ENCODE assay signal across 8 mouse cellular contexts in the genomic region with DNA sequence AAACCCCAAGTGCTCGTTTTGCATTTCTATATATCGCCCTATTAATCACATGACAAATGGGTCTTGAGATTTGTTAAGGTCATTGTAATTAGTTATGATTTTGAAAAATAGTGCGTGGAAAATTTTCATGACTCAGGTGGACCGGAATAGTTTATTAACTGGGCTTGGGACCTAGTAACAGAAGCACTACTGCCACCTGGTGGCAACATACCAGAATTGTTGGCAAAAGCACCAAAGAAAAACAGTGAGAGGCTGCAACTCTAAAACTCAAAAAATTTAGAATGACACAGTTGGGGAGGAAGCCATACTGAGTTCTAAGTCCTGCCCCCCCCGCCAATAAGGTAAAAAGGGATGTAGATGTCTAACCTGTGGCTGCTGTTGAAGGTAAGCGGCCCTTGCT. TPM values are rescaled to one million over a fixed set of nuclear protein-coding genes. Genes with fewer than 3 reads are reported as not detected.
A peak's percentile ranks its signal among the peaks of the same experiment; 100 is the strongest.
DNase-seq lines count a peak whose midpoint lies in the region; TF ChIP-seq lines count a peak whose summit lies in the region.
"Had no signal": no experiment of that assay in that cellular context is flagged by ENCODE, and none has a peak within 500 bp of the region (broad histone marks: within the 10 kb centered on the region; RNA-seq: fewer than 3 reads in every experiment).

No protein-coding gene starts in this region.

- DNase-seq in layer of hippocampus, adult 11-12 months (ENCODE audit: low spot score) = peak; percentile 44
- no peak for DNase-seq in layer of hippocampus, postnatal 36 days
- DNase-seq in B cell, adult 2 months = peak; percentile 57 to 60
- DNase-seq in ES-E14 (ENCODE audit: low read depth, low spot score) = peak; percentile 51
- peak; percentile 71 for DNase-seq in embryo, embryonic 11 days
- DNase-seq in layer of hippocampus, postnatal 14 days (ENCODE audit: low spot score in 2 of 2) = peak; percentile 36 to 61
- DNase-seq in T-cell, adult 2 months (ENCODE audit: low spot score) = no peak

- H3K9me3 ChIP-seq in ES-E14 (ENCODE audit: control insufficient read depth, insufficient read depth, low read depth, low read length) = no peaks in the 10 kb centered on the region

- in situ Hi-C loops in ES-E14 (cut with MboI; ENCODE audit: low sequenced_read_pairs in 2 of 2, unreplicated experiment in 2 of 2) = no loop called here

- H3K9ac ChIP-seq in ES-E14 (ENCODE audit: insufficient read depth, low read depth, low read length, poor library complexity, severe bottlenecking) = no peak overlapping the region

- no peak overlapping the region for H3K4me3 ChIP-seq in ES-E14 (ENCODE audit: insufficient read depth in 1 of 2, low read depth in 1 of 2, low read length in 2 of 2, poor library complexity in 1 of 2, severe bottlenecking in 1 of 2)
- H3K4me3 ChIP-seq: megakaryocyte, embryonic 14.5 days had no signal

- peaks cover 0 to 4% of the 10 kb centered on the region in 2 experiments; a peak in 1 of 4 replicates for H3K4me1 ChIP-seq in ES-E14 (ENCODE audit: control insufficient read depth in 2 of 2, insufficient read depth in 2 of 2, low read length in 2 of 2, poor library complexity in 1 of 2)
- H3K4me1 ChIP-seq: megakaryocyte, embryonic 14.5 days had no signal

- H3K27ac ChIP-seq in ES-E14 (ENCODE audit: insufficient read depth, low read depth, low read length, poor library complexity, severe bottlenecking) = no peak overlapping the region

- no peaks in the 10 kb centered on the region for H3K36me3 ChIP-seq in ES-E14 (ENCODE audit: control insufficient read depth, insufficient read depth, low read length, poor library complexity, severe bottlenecking)

TF ChIP-seq in ES-E14, 5 proteins besides CTCF, POLR2A, EP300 and RAD21:
- no peak for TF ChIP-seq ZC3H11A (IDR thresholded peaks at IDR 0.05; ENCODE audit: borderline replicate concordance, low read depth, low read length)
- no peak for TF ChIP-seq CHD2 (IDR thresholded peaks at IDR 0.05; ENCODE audit: low read depth, low read length)
- TF ChIP-seq MAFK (IDR thresholded peaks at IDR 0.05; ENCODE audit: insufficient read depth, low read depth, low read length) = no peak
- TF ChIP-seq HCFC1 (IDR thresholded peaks at IDR 0.05; ENCODE audit: borderline replicate concordance, insufficient read depth, low read length) = no peak
- no peak for TF ChIP-seq ZNF384 (IDR thresholded peaks at IDR 0.05; ENCODE audit: low read depth, low read length)

RNA-seq across cellular contexts. Expression of a gene that starts 0.6 kb away (rescaled TPM):
- not detected for total RNA-seq in layer of hippocampus, postnatal 36 days (2021)
- total RNA-seq in ES-E14 (2012; rRNA removed) = not detected in 2 replicates
- total RNA-seq in layer of hippocampus, postnatal 14 days (2021) = not detected

RNA-seq across cellular contexts. Expression of a gene that starts 56.7 kb away (rescaled TPM):
- 1 to 10 TPM; 3.5 to 3.9 TPM for total RNA-seq in layer of hippocampus, postnatal 36 days (2021)
- total RNA-seq in ES-E14 (2012; rRNA removed) = 6.2 and 8.4 TPM in 2 replicates
- total RNA-seq in layer of hippocampus, postnatal 14 days (2021) = 1 to 10 TPM; 3.6 to 6.2 TPM

Comparison
In these comparisons a context has a peak if more than half of its experiments do, and no peak if none do; other contexts are left out.
1. DNase-seq: peak in layer of hippocampus, adult 11-12 months (single experiment), B cell, adult 2 months (2 of 2), ES-E14 (single experiment), embryo, embryonic 11 days (single experiment) and layer of hippocampus, postnatal 14 days (2 of 2); none in layer of hippocampus, postnatal 36 days (0 of 2) and T-cell, adult 2 months (single experiment).